Mouse (Mus musculus): ENCODE data around the gene Ap1m1. TPM values are rescaled to one million over a fixed set of nuclear protein-coding genes. Genes with fewer than 3 reads are reported as not detected.

Ap1m1 gene
- polyA plus RNA-seq, 1 experiment from 2014 or later: 125 TPM

GRCm38 (mm10) chr8:72240951-72241350 lies 1.1 kb downstream of the Ap1m1 start:
- H3K9ac ChIP-seq (ENCODE audit: low read depth, low read length): peak overlapping the region; percentile 61; the same call in 1 of the 2 replicates
- H3K4me1 ChIP-seq (ENCODE audit: control insufficient read depth, insufficient read depth, low read length): peaks cover 11% of the 10 kb centered on the region; the same call in 1 of the 2 replicates
- no peak overlapping the region for H3K27ac ChIP-seq (ENCODE audit: low read depth, low read length)
- peak overlapping the region; percentile 69 for H3K4me3 ChIP-seq (ENCODE audit: low read length)
- no peaks in the 10 kb centered on the region for H3K9me3 ChIP-seq (ENCODE audit: control insufficient read depth, low read length)
- ATAC-seq (ENCODE audit: low FRiP score, low TSS enrichment): no peak
- H3K4me2 ChIP-seq (replicated peaks; ENCODE audit: low read depth, low read length): peak overlapping the region; percentile 59
- 74% methylated on average over 7 of the region's 7 CpGs for WGBS
- no peaks in the 10 kb centered on the region for H3K27me3 ChIP-seq (ENCODE audit: control insufficient read depth, insufficient read depth, low read length)
- no peaks in the 10 kb centered on the region; the same call in 1 of the 2 replicates for H3K36me3 ChIP-seq (ENCODE audit: control insufficient read depth, insufficient read depth, low read length)

GRCm38 (mm10) chr8:72242226-72242625 lies 2.4 kb downstream of the Ap1m1 start:
- WGBS: 88% methylated on average over 1 of the region's 1 CpGs
- Histone ChIP-seq H3K27ac (ENCODE audit: low read depth, low read length) (no peak overlapping the region), H3K4me1 (ENCODE audit: control insufficient read depth, insufficient read depth, low read length) (peaks cover 11% of the 10 kb centered on the region; the same call in 1 of the 2 replicates), H3K36me3 (ENCODE audit: control insufficient read depth, insufficient read depth, low read length) (peaks cover 8% of the 10 kb centered on the region), H3K27me3 (ENCODE audit: control insufficient read depth, insufficient read depth, low read length) (no peaks in the 10 kb centered on the region), H3K9ac (ENCODE audit: low read depth, low read length) (no peak overlapping the region), H3K4me2 (replicated peaks; ENCODE audit: low read depth, low read length) (no peak overlapping the region), H3K4me3 (ENCODE audit: low read length) (no peak overlapping the region), H3K9me3 (ENCODE audit: control insufficient read depth, low read length) (no peaks in the 10 kb centered on the region)
- no peak for ATAC-seq (ENCODE audit: low FRiP score, low TSS enrichment)

GRCm38 (mm10) chr8:72244610-72245009 lies 4.8 kb downstream of the Ap1m1 start:
- peaks cover 11% of the 10 kb centered on the region; the same call in 1 of the 2 replicates for H3K4me1 ChIP-seq (ENCODE audit: control insufficient read depth, insufficient read depth, low read length)
- no peak overlapping the region for H3K27ac ChIP-seq (ENCODE audit: low read depth, low read length)
- peaks cover 11% of the 10 kb centered on the region for H3K36me3 ChIP-seq (ENCODE audit: control insufficient read depth, insufficient read depth, low read length)
- whole genome bisulfite sequencing: 79% methylated on average over 2 of the region's 2 CpGs
- H3K9me3 ChIP-seq (ENCODE audit: control insufficient read depth, low read length): no peaks in the 10 kb centered on the region
- H3K27me3 ChIP-seq (ENCODE audit: control insufficient read depth, insufficient read depth, low read length): no peaks in the 10 kb centered on the region
- no peak overlapping the region for H3K4me3 ChIP-seq (ENCODE audit: low read length)
- H3K9ac ChIP-seq (ENCODE audit: low read depth, low read length): no peak overlapping the region
- H3K4me2 ChIP-seq (replicated peaks; ENCODE audit: low read depth, low read length): no peak overlapping the region
- no peak for ATAC-seq (ENCODE audit: low FRiP score, low TSS enrichment)

- no peak overlapping the region for H3K27ac ChIP-seq (ENCODE audit: low read depth, low read length)
- WGBS: 45% methylated on average over 7 of the region's 7 CpGs
- H3K27me3 ChIP-seq (ENCODE audit: control insufficient read depth, insufficient read depth, low read length): no peaks in the 10 kb centered on the region
- H3K4me1 ChIP-seq (ENCODE audit: control insufficient read depth, insufficient read depth, low read length): peaks cover 3% of the 10 kb centered on the region; the same call in 1 of the 2 replicates
- peaks cover 15% of the 10 kb centered on the region; the same call in 1 of the 2 replicates for H3K36me3 ChIP-seq (ENCODE audit: control insufficient read depth, insufficient read depth, low read length)
- no peaks in the 10 kb centered on the region for H3K9me3 ChIP-seq (ENCODE audit: control insufficient read depth, low read length)
- H3K4me3 ChIP-seq (ENCODE audit: low read length): no peak overlapping the region
- 0 out of 2 replicates have a peak, but pooled peaks have one; percentile 44 for ATAC-seq (ENCODE audit: low FRiP score, low TSS enrichment)
- no peak overlapping the region for H3K9ac ChIP-seq (ENCODE audit: low read depth, low read length)
- no peak overlapping the region for H3K4me2 ChIP-seq (replicated peaks; ENCODE audit: low read depth, low read length)
These were observed 17.5 kb downstream of the Ap1m1 start for GRCm38 (mm10) chr8:72257171-72257901.

- peaks cover 11% of the 10 kb centered on the region; the same call in 1 of the 2 replicates for H3K36me3 ChIP-seq (ENCODE audit: control insufficient read depth, insufficient read depth, low read length)
- H3K4me2 ChIP-seq (replicated peaks; ENCODE audit: low read depth, low read length): no peak overlapping the region
- no peaks in the 10 kb centered on the region for H3K27me3 ChIP-seq (ENCODE audit: control insufficient read depth, insufficient read depth, low read length)
- ATAC-seq (ENCODE audit: low FRiP score, low TSS enrichment): no peak
- 83% methylated on average over 1 of the region's 1 CpGs for WGBS
- no peak overlapping the region for H3K27ac ChIP-seq (ENCODE audit: low read depth, low read length)
- no peak overlapping the region for H3K9ac ChIP-seq (ENCODE audit: low read depth, low read length)
- H3K4me1 ChIP-seq (ENCODE audit: control insufficient read depth, insufficient read depth, low read length): peaks cover 3% of the 10 kb centered on the region; the same call in 1 of the 2 replicates
- no peaks in the 10 kb centered on the region for H3K9me3 ChIP-seq (ENCODE audit: control insufficient read depth, low read length)
- H3K4me3 ChIP-seq (ENCODE audit: low read length): no peak overlapping the region
These were observed 18.1 kb downstream of the Ap1m1 start for GRCm38 (mm10) chr8:72257902-72258238.

GRCm38 (mm10) chr8:72259862-72260261 lies 20.0 kb downstream of the Ap1m1 start:
- WGBS: 73% methylated on average over 2 of the region's 2 CpGs
- H3K27ac ChIP-seq (ENCODE audit: low read depth, low read length): no peak overlapping the region
- no peak for ATAC-seq (ENCODE audit: low FRiP score, low TSS enrichment)
- 0 out of 2 replicates have a peak, but pooled peaks cover 3% of the 10 kb centered on the region for H3K36me3 ChIP-seq (ENCODE audit: control insufficient read depth, insufficient read depth, low read length)
- no peak overlapping the region for H3K9ac ChIP-seq (ENCODE audit: low read depth, low read length)
- peaks cover 3% of the 10 kb centered on the region; the same call in 1 of the 2 replicates for H3K4me1 ChIP-seq (ENCODE audit: control insufficient read depth, insufficient read depth, low read length)
- H3K4me2 ChIP-seq (replicated peaks; ENCODE audit: low read depth, low read length): no peak overlapping the region
- no peak overlapping the region for H3K4me3 ChIP-seq (ENCODE audit: low read length)
- H3K27me3 ChIP-seq (ENCODE audit: control insufficient read depth, insufficient read depth, low read length): no peaks in the 10 kb centered on the region
- H3K9me3 ChIP-seq (ENCODE audit: control insufficient read depth, low read length): no peaks in the 10 kb centered on the region

GRCm38 (mm10) chr8:72260585-72260984 lies 20.8 kb downstream of the Ap1m1 start:
- no peak overlapping the region for H3K4me2 ChIP-seq (replicated peaks; ENCODE audit: low read depth, low read length)
- no peaks in the 10 kb centered on the region for H3K9me3 ChIP-seq (ENCODE audit: control insufficient read depth, low read length)
- no peak overlapping the region for H3K4me3 ChIP-seq (ENCODE audit: low read length)
- WGBS: 63% methylated on average over 4 of the region's 4 CpGs
- H3K27me3 ChIP-seq (ENCODE audit: control insufficient read depth, insufficient read depth, low read length): no peaks in the 10 kb centered on the region
- H3K27ac ChIP-seq (ENCODE audit: low read depth, low read length): no peak overlapping the region
- 0 out of 2 replicates have a peak, but pooled peaks cover 3% of the 10 kb centered on the region for H3K36me3 ChIP-seq (ENCODE audit: control insufficient read depth, insufficient read depth, low read length)
- no peak overlapping the region for H3K9ac ChIP-seq (ENCODE audit: low read depth, low read length)
- H3K4me1 ChIP-seq (ENCODE audit: control insufficient read depth, insufficient read depth, low read length): peaks cover 3% of the 10 kb centered on the region; the same call in 1 of the 2 replicates
- no peak for ATAC-seq (ENCODE audit: low FRiP score, low TSS enrichment)

- no peaks in the 10 kb centered on the region for H3K27me3 ChIP-seq (ENCODE audit: control insufficient read depth, insufficient read depth, low read length)
- peak; percentile 65; the same call in 1 of the 2 replicates for ATAC-seq (ENCODE audit: low FRiP score, low TSS enrichment)
- WGBS: 23% methylated on average over 2 of the region's 2 CpGs
- H3K9ac ChIP-seq (ENCODE audit: low read depth, low read length): no peak overlapping the region
- H3K4me2 ChIP-seq (replicated peaks; ENCODE audit: low read depth, low read length): no peak overlapping the region
- H3K36me3 ChIP-seq (ENCODE audit: control insufficient read depth, insufficient read depth, low read length): 0 out of 2 replicates have a peak, but pooled peaks cover 3% of the 10 kb centered on the region
- H3K4me3 ChIP-seq (ENCODE audit: low read length): no peak overlapping the region
- peaks cover 3% of the 10 kb centered on the region; the same call in 1 of the 2 replicates for H3K4me1 ChIP-seq (ENCODE audit: control insufficient read depth, insufficient read depth, low read length)
- no peaks in the 10 kb centered on the region for H3K9me3 ChIP-seq (ENCODE audit: control insufficient read depth, low read length)
- no peak overlapping the region for H3K27ac ChIP-seq (ENCODE audit: low read depth, low read length)
These were observed 21.2 kb downstream of the Ap1m1 start for GRCm38 (mm10) chr8:72261019-72261418.

GRCm38 (mm10) chr8:72261431-72261830 lies 21.6 kb downstream of the Ap1m1 start:
- Histone ChIP-seq H3K4me1 (ENCODE audit: control insufficient read depth, insufficient read depth, low read length) (peaks cover 3% of the 10 kb centered on the region; the same call in 1 of the 2 replicates), H3K4me3 (ENCODE audit: low read length) (no peak overlapping the region), H3K27ac (ENCODE audit: low read depth, low read length) (no peak overlapping the region), H3K27me3 (ENCODE audit: control insufficient read depth, insufficient read depth, low read length) (no peaks in the 10 kb centered on the region), H3K9me3 (ENCODE audit: control insufficient read depth, low read length) (no peaks in the 10 kb centered on the region), H3K4me2 (replicated peaks; ENCODE audit: low read depth, low read length) (no peak overlapping the region), H3K36me3 (ENCODE audit: control insufficient read depth, insufficient read depth, low read length) (0 out of 2 replicates have a peak, but pooled peaks cover 3% of the 10 kb centered on the region), H3K9ac (ENCODE audit: low read depth, low read length) (no peak overlapping the region)
- no peak for ATAC-seq (ENCODE audit: low FRiP score, low TSS enrichment)

Measured in kidney, embryonic 14.5 days (tissue).